Mouse (Mus musculus): ENCODE measurements around the gene Hdx. TPM values are rescaled to one million over a fixed set of nuclear protein-coding genes. Genes with fewer than 3 reads are reported as not detected.
A peak's percentile ranks its signal among the peaks of the same experiment; 100 is the strongest.

Hdx gene
- polyA plus RNA-seq (2015; fragmentation: Nextera tagmentation; extraction: Ambion mirVana): 1.4 and 1.5 TPM in 2 replicates

GRCm38 (mm10) chrX:111696356-111697282 is at the start of gene Hdx:
Gene Hdx (minus strand): TSS chrX:111697079.
- peak; percentile 95 for ATAC-seq
- H3K27me3 ChIP-seq (replicated peaks; ENCODE audit: control insufficient read depth, insufficient read depth, low read length): no peaks in the 10 kb centered on the region
- H3K4me3 ChIP-seq (ENCODE audit: low read length): peak within 1 kb of the TSS; percentile 56
- no peaks in the 10 kb centered on the region for H3K36me3 ChIP-seq (ENCODE audit: control insufficient read depth, insufficient read depth, low read length)
- no peaks in the 10 kb centered on the region for H3K9me3 ChIP-seq (ENCODE audit: control insufficient read depth, low read length)
- 12% methylated on average over 26 of the region's 26 CpGs for WGBS
- peak within 1 kb of the TSS; percentile 71 for H3K9ac ChIP-seq (ENCODE audit: low read depth, low read length)
- no peaks in the 10 kb centered on the region for H3K4me1 ChIP-seq (ENCODE audit: control insufficient read depth, insufficient read depth, low read depth, low read length)
- peak within 1 kb of the TSS; percentile 81 for H3K27ac ChIP-seq (ENCODE audit: low read depth, low read length)
- peak within 1 kb of the TSS; percentile 55 for H3K4me2 ChIP-seq (ENCODE audit: low read length)

GRCm38 (mm10) chrX:111685665-111686064 is 11.2 kb downstream of the Hdx start:
- H3K36me3 ChIP-seq (ENCODE audit: control insufficient read depth, insufficient read depth, low read length): no peaks in the 10 kb centered on the region
- no peaks in the 10 kb centered on the region for H3K27me3 ChIP-seq (replicated peaks; ENCODE audit: control insufficient read depth, insufficient read depth, low read length)

GRCm38 (mm10) chrX:111671685-111672084 is 25.2 kb downstream of the Hdx start:
- Histone ChIP-seq H3K4me1 (ENCODE audit: control insufficient read depth, insufficient read depth, low read depth, low read length) (no peaks in the 10 kb centered on the region), H3K36me3 (ENCODE audit: control insufficient read depth, insufficient read depth, low read length) (no peaks in the 10 kb centered on the region), H3K9ac (ENCODE audit: low read depth, low read length) (no peak overlapping the region), H3K9me3 (ENCODE audit: control insufficient read depth, low read length) (no peaks in the 10 kb centered on the region), H3K27me3 (replicated peaks; ENCODE audit: control insufficient read depth, insufficient read depth, low read length) (no peaks in the 10 kb centered on the region), H3K27ac (ENCODE audit: low read depth, low read length) (no peak overlapping the region), H3K4me2 (ENCODE audit: low read length) (no peak overlapping the region), H3K4me3 (ENCODE audit: low read length) (no peak overlapping the region)
- WGBS: 69% methylated on average over 3 of the region's 3 CpGs
- ATAC-seq: no peak

More at GRCm38 (mm10) chrX:111685665-111686064, 11.2 kb downstream of the Hdx start:
- WGBS: 66% methylated on average over 3 of the region's 3 CpGs
- Histone ChIP-seq H3K4me1 (ENCODE audit: control insufficient read depth, insufficient read depth, low read depth, low read length) (no peaks in the 10 kb centered on the region), H3K4me3 (ENCODE audit: low read length) (no peak overlapping the region), H3K4me2 (ENCODE audit: low read length) (no peak overlapping the region), H3K27ac (ENCODE audit: low read depth, low read length) (no peak overlapping the region), H3K9ac (ENCODE audit: low read depth, low read length) (no peak overlapping the region), H3K9me3 (ENCODE audit: control insufficient read depth, low read length) (no peaks in the 10 kb centered on the region)
- ATAC-seq: no peak

DNA sequence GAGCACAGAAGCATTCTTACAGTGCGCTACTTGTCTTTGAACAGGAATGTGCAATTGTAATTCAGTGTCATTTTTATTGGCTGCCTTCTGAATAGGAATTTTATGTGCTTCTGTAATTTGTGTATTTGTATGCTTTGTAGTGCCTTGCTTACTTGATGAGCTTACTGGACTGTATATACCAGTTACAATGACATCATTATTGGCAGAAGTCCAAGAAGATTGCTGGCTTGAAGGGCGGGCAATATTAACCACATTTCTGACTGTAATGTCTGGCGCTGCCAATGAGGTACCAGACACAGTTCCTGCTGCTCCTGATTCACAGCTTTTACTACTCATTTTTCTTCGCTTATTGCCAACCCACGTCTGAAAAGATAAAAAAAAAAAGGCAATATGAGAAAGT is 36.5 kb downstream of the Hdx start:
- Histone ChIP-seq H3K36me3 (ENCODE audit: control insufficient read depth, insufficient read depth, low read length) (no peaks in the 10 kb centered on the region), H3K9ac (ENCODE audit: low read depth, low read length) (no peak overlapping the region), H3K27ac (ENCODE audit: low read depth, low read length) (no peak overlapping the region), H3K4me2 (ENCODE audit: low read length) (no peak overlapping the region), H3K9me3 (ENCODE audit: control insufficient read depth, low read length) (no peaks in the 10 kb centered on the region), H3K4me3 (ENCODE audit: low read length) (no peak overlapping the region), H3K4me1 (ENCODE audit: control insufficient read depth, insufficient read depth, low read depth, low read length) (no peaks in the 10 kb centered on the region), H3K27me3 (replicated peaks; ENCODE audit: control insufficient read depth, insufficient read depth, low read length) (no peaks in the 10 kb centered on the region)
- 57% methylated on average over 5 of the region's 5 CpGs for WGBS
- ATAC-seq: no peak

GRCm38 (mm10) chrX:111658671-111659070 is 38.2 kb downstream of the Hdx start:
- H3K27ac ChIP-seq (ENCODE audit: low read depth, low read length): no peak overlapping the region
- no peaks in the 10 kb centered on the region for H3K9me3 ChIP-seq (ENCODE audit: control insufficient read depth, low read length)
- H3K9ac ChIP-seq (ENCODE audit: low read depth, low read length): no peak overlapping the region
- no peak overlapping the region for H3K4me2 ChIP-seq (ENCODE audit: low read length)
- WGBS: 90% methylated on average over 4 of the region's 4 CpGs
- H3K4me1 ChIP-seq (ENCODE audit: control insufficient read depth, insufficient read depth, low read depth, low read length): no peaks in the 10 kb centered on the region
- no peak overlapping the region for H3K4me3 ChIP-seq (ENCODE audit: low read length)
- no peak for ATAC-seq
- no peaks in the 10 kb centered on the region for H3K27me3 ChIP-seq (replicated peaks; ENCODE audit: control insufficient read depth, insufficient read depth, low read length)
- H3K36me3 ChIP-seq (ENCODE audit: control insufficient read depth, insufficient read depth, low read length): no peaks in the 10 kb centered on the region; the same call in 1 of the 2 replicates

GRCm38 (mm10) chrX:111644945-111645344 is 51.9 kb downstream of the Hdx start:
- Histone ChIP-seq H3K27ac (ENCODE audit: low read depth, low read length) (no peak overlapping the region), H3K9ac (ENCODE audit: low read depth, low read length) (no peak overlapping the region)
- 92% methylated on average over 4 of the region's 4 CpGs for WGBS

GRCm38 (mm10) chrX:111640616-111641015 is 56.3 kb downstream of the Hdx start:
- Histone ChIP-seq H3K4me2 (ENCODE audit: low read length) (no peak overlapping the region), H3K9ac (ENCODE audit: low read depth, low read length) (no peak overlapping the region), H3K27me3 (replicated peaks; ENCODE audit: control insufficient read depth, insufficient read depth, low read length) (no peaks in the 10 kb centered on the region), H3K9me3 (ENCODE audit: control insufficient read depth, low read length) (no peaks in the 10 kb centered on the region), H3K4me1 (ENCODE audit: control insufficient read depth, insufficient read depth, low read depth, low read length) (no peaks in the 10 kb centered on the region), H3K4me3 (ENCODE audit: low read length) (no peak overlapping the region), H3K36me3 (ENCODE audit: control insufficient read depth, insufficient read depth, low read length) (no peaks in the 10 kb centered on the region), H3K27ac (ENCODE audit: low read depth, low read length) (no peak overlapping the region)
- WGBS: 84% methylated on average over 5 of the region's 5 CpGs
- ATAC-seq: no peak

More at GRCm38 (mm10) chrX:111644945-111645344, 51.9 kb downstream of the Hdx start:
- Histone ChIP-seq H3K4me3 (ENCODE audit: low read length) (no peak overlapping the region), H3K4me2 (ENCODE audit: low read length) (no peak overlapping the region), H3K9me3 (ENCODE audit: control insufficient read depth, low read length) (no peaks in the 10 kb centered on the region), H3K27me3 (replicated peaks; ENCODE audit: control insufficient read depth, insufficient read depth, low read length) (no peaks in the 10 kb centered on the region), H3K4me1 (ENCODE audit: control insufficient read depth, insufficient read depth, low read depth, low read length) (no peaks in the 10 kb centered on the region), H3K36me3 (ENCODE audit: control insufficient read depth, insufficient read depth, low read length) (no peaks in the 10 kb centered on the region)
- ATAC-seq: no peak

DNA sequence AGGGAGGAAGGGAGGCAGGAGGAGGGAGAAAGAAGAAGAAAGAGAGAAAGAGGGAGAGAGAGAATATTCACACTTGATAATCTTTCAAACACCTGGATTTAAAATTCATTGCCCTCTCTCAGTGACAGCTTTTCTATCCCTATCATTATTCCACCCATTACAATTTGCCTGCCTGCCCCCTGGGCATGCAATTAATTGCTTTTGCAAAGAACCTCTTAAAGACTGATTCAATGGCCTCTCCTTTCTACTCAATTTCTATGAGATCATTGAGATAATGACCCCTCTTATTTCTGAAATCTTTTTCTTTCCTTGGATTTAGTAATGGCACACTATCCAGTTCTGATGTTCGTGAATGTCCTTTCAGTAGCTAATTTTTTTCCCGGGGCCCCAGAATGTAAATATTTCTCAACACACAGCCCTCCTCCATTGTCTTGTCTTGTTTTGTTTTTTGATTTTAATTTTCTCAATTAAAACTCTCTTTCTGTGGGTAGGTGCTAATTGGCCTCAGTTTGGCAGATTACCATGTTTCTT is 99.2 kb downstream of the Hdx start:
- no peak for ATAC-seq
- Histone ChIP-seq H3K4me1 (ENCODE audit: control insufficient read depth, insufficient read depth, low read depth, low read length) (no peaks in the 10 kb centered on the region), H3K36me3 (ENCODE audit: control insufficient read depth, insufficient read depth, low read length) (no peaks in the 10 kb centered on the region), H3K4me2 (ENCODE audit: low read length) (no peak overlapping the region), H3K27ac (ENCODE audit: low read depth, low read length) (no peak overlapping the region), H3K27me3 (replicated peaks; ENCODE audit: control insufficient read depth, insufficient read depth, low read length) (no peaks in the 10 kb centered on the region), H3K4me3 (ENCODE audit: low read length) (no peak overlapping the region), H3K9me3 (ENCODE audit: control insufficient read depth, low read length) (no peaks in the 10 kb centered on the region), H3K9ac (ENCODE audit: low read depth, low read length) (no peak overlapping the region)
- 69% methylated on average over 2 of the region's 2 CpGs for WGBS

DNA sequence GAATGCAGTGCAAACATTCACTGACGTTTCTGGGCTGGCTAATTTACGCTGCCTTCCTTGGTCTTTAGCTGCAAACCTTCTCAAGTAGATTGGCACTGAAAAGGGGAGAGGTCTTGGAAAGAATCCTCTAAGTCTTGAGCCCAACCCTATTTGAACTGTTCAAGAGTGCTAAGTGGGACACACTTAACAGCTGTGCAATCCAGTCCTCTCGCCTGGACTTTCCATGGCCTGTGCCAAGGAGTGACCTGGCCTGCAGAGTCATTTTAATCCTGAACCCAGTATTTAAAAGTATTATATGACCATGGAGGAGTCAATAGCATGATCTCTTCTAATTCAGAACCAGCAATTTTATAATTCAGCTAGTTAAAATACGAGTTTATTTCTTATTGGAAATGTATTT is 109.3 kb downstream of the Hdx start:
- Histone ChIP-seq H3K27ac (ENCODE audit: low read depth, low read length) (no peak overlapping the region), H3K9me3 (ENCODE audit: control insufficient read depth, low read length) (no peaks in the 10 kb centered on the region), H3K4me1 (ENCODE audit: control insufficient read depth, insufficient read depth, low read depth, low read length) (no peaks in the 10 kb centered on the region), H3K36me3 (ENCODE audit: control insufficient read depth, insufficient read depth, low read length) (no peaks in the 10 kb centered on the region), H3K4me2 (ENCODE audit: low read length) (no peak overlapping the region), H3K9ac (ENCODE audit: low read depth, low read length) (no peak overlapping the region), H3K27me3 (replicated peaks; ENCODE audit: control insufficient read depth, insufficient read depth, low read length) (no peaks in the 10 kb centered on the region), H3K4me3 (ENCODE audit: low read length) (no peak overlapping the region)
- WGBS: 80% methylated on average over 4 of the region's 4 CpGs
- no peak for ATAC-seq

Measured in hindbrain, embryonic 16.5 days (tissue).